Mouse (Mus musculus) thymus, adult 2 months (tissue): ENCODE results near the gene Aig1. TPM values are rescaled to one million over a fixed set of nuclear protein-coding genes. Genes with fewer than 3 reads are reported as not detected.

Source experiments
- DNase-seq: peaks from one replicate; pipeline ENCODE4 v3.0.0; 2021
- H3K27ac ChIP-seq: fragments of 200-500 bp; 2 replicates; pipeline ENCODE4 v1.5.1; 2012; ENCODE audit warnings: low read length, control low read depth; ENCODE audit not compliant: control insufficient read depth, insufficient read depth
- H3K27me3 ChIP-seq: fragments of 200-500 bp; 2 replicates; pipeline ENCODE4 v1.6.1; 2012; ENCODE audit warnings: mild to moderate bottlenecking, low read length, moderate library complexity, mixed read lengths; ENCODE audit not compliant: control insufficient read depth, insufficient read depth
- H3K36me3 ChIP-seq: fragments of 200-500 bp; 2 replicates; pipeline ENCODE4 v1.6.1; 2012; ENCODE audit warnings: mild to moderate bottlenecking, low read length, moderate library complexity; ENCODE audit not compliant: control insufficient read depth, insufficient read depth
- H3K4me1 ChIP-seq: fragments of 200-500 bp; replicated peaks from 2 replicates; pipeline ENCODE4 v1.6.1; 2012; ENCODE audit warnings: low read length; ENCODE audit not compliant: control insufficient read depth, insufficient read depth
- H3K4me3 ChIP-seq: fragments of 200-500 bp; 2 replicates; pipeline ENCODE4 v1.5.1; 2012; ENCODE audit warnings: mild to moderate bottlenecking, low read length, control low read depth, moderate library complexity; ENCODE audit not compliant: control insufficient read depth, insufficient read depth
- CTCF ChIP-seq: fragments of 200-500 bp; IDR thresholded peaks from 2 replicates; pipeline ENCODE4 v1.5.1; 2012; ENCODE audit warnings: mild to moderate bottlenecking, control low read depth, low read length, moderate library complexity, borderline replicate concordance; ENCODE audit not compliant: control insufficient read depth, poor library complexity, insufficient read depth; ENCODE audit errors: extremely low read depth
- POLR2A ChIP-seq: fragments of 200-500 bp; IDR thresholded peaks from 2 replicates; pipeline ENCODE4 v1.6.1; 2012; ENCODE audit warnings: mild to moderate bottlenecking, low read length, control low read depth, moderate library complexity; ENCODE audit not compliant: control insufficient read depth, poor library complexity, insufficient read depth; ENCODE audit errors: extremely low read depth
- WGBS: fragments of 180-500 bp; shearing (Covaris S2); methylation state at CpG from one replicate; pipeline ENCODE4 v1.1.7; 2018; 5-methylcytosine and 5-hydroxymethylcytosine counted together
- polyA plus RNA-seq: library from polyadenylated mRNA; depleted of rRNA; stranded (reverse); fragments of >200 nt; gene quantifications from 2 replicates; pipeline ENCODE4 v1.2.3, GENCODE M21; 2012

Aig1 gene
- polyA plus RNA-seq, 1 experiment = 26.5 TPM

DNA sequence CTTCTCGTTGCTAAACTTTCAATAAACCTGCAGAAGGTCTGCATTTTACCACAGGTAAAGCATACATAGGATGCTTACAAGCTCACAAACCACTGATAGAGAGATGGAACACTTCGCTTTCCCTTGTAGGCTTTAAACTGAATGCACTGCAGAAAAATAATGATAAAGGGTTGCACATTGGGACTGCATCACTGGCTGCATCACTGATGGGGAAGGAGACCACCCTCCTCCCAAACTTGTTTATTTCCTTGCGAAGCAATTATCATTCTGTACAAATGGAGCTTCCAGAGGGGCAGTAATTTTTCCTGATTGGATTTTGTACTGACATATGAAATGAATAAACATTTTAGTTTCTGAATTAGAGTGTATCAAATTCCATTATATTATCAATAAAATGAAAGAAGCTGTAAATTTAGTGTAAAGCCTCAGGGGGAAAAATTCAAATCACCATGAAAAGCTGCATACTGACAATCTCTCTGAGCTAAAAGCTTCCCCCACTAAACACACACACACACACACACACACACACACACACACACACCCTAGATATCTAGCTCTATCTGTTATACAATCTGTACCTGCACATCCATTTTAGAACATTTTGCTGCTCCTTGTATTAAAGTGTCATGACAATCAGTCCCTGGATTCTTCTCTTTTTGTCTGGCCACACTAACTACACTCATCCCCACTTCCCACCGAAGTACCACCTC is 138.6 kb downstream of the Aig1 start:
- no peak for DNase-seq
- Histone ChIP-seq H3K27ac (no peak overlapping the region), H3K4me1 (no peaks in the 10 kb centered on the region), H3K36me3 (no peaks in the 10 kb centered on the region), H3K4me3 (no peak overlapping the region), H3K27me3 (no peaks in the 10 kb centered on the region)
- TF ChIP-seq CTCF (no peak), POLR2A (no peak)
- WGBS = 97% methylated on average over 4 of the region's 4 CpGs

DNA sequence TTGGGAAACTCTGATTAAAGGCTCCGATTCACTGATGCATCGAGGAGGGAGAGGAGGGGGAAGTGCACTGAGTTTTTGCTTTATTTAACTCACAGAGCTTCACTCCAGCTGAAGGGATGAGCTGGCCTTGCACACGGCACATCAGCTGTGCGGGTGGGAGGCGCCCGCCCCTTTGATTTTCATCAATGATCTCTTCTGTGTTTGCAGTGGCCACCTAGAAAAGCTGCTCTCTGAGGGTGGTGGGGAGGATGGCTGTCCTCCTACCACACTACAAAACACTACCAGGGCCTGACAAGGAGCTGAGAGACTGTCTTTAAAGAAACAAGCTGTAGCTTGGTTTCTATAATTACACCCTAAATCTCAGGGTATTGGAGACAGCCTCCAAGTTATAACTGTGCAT is 141.1 kb downstream of the Aig1 start:
- TF ChIP-seq CTCF = no peak
- TF ChIP-seq POLR2A = no peak
- Histone ChIP-seq H3K27ac (no peak overlapping the region), H3K4me3 (no peak overlapping the region), H3K36me3 (no peaks in the 10 kb centered on the region), H3K27me3 (no peaks in the 10 kb centered on the region), H3K4me1 (no peaks in the 10 kb centered on the region)
- no peak for DNase-seq
- WGBS = 96% methylated on average over 6 of the region's 6 CpGs

DNA sequence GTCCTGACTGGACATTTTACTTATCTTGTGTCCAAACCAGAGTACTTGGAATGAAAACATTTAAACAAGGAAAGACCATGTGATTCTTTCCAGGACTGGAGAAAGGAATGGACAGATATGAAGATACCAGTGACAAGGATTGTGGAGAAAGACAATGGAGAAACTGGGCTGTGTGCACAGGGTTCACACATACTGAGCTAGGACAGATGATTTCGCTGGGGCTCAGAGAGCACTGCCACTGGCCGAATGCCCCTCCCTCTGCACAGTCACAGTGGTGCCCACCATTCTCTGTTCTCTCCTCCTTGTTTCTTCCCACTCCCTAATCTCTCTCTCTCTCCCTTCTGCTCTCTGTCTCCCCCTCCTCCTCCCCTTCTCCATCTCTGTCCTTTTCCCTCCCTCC is 142.6 kb downstream of the Aig1 start:
- TF ChIP-seq POLR2A (no peak), CTCF (no peak)
- 100% methylated on average over 2 of the region's 2 CpGs for WGBS
- H3K27ac ChIP-seq = no peak overlapping the region
- no peak overlapping the region for H3K4me3 ChIP-seq
- H3K4me1 ChIP-seq = no peaks in the 10 kb centered on the region
- H3K27me3 ChIP-seq = no peaks in the 10 kb centered on the region
- DNase-seq = no peak
- H3K36me3 ChIP-seq = no peaks in the 10 kb centered on the region

DNA sequence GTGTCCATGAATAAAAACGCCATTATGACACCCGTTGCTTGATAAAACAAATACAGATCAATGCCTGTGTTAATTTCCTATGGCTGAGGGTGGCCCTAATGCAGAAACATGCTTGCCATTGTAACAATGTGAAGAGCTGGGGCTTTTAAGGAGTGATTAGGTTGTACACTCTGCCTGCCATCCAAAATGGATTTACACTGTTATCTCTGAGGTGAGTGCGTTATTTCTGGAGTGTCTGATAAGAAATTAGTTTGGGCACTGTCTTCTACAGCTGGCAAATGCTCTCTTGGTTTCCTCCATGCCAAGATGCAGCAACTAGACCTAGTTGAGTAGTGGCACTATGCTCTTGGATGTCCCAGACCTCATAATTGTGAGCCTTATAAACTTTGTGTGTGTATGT is 143.5 kb downstream of the Aig1 start:
- DNase-seq = no peak
- TF ChIP-seq POLR2A (no peak), CTCF (no peak)
- H3K4me3 ChIP-seq = no peak overlapping the region
- H3K27ac ChIP-seq = no peak overlapping the region
- no peaks in the 10 kb centered on the region for H3K36me3 ChIP-seq
- 95% methylated on average over 3 of the region's 3 CpGs for WGBS
- H3K27me3 ChIP-seq = no peaks in the 10 kb centered on the region
- H3K4me1 ChIP-seq = no peaks in the 10 kb centered on the region

DNA sequence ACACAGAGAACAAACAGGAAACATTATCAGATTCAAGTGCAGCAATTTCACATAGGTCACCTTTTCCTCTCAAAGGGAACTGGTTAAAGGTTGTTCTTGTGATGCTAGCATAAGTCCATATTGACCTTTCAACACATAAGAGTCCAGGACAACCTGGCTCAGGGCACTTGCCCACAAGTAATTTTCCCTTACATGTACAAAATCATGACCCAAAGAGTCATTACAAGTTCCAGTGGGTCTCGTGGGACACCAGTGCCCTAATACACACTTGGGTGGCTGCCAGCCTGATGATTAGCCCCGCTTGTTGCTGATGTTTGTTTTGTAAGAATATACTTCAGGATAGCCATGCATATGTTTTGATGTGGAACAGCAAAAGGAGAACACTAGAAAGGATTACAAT is 152.6 kb downstream of the Aig1 start:
- Histone ChIP-seq H3K4me3 (no peak overlapping the region), H3K36me3 (no peaks in the 10 kb centered on the region), H3K4me1 (no peaks in the 10 kb centered on the region), H3K27ac (no peak overlapping the region), H3K27me3 (no peaks in the 10 kb centered on the region)
- TF ChIP-seq POLR2A (no peak), CTCF (no peak)
- DNase-seq = no peak
- 90% methylated on average over 2 of the region's 2 CpGs for WGBS

DNA sequence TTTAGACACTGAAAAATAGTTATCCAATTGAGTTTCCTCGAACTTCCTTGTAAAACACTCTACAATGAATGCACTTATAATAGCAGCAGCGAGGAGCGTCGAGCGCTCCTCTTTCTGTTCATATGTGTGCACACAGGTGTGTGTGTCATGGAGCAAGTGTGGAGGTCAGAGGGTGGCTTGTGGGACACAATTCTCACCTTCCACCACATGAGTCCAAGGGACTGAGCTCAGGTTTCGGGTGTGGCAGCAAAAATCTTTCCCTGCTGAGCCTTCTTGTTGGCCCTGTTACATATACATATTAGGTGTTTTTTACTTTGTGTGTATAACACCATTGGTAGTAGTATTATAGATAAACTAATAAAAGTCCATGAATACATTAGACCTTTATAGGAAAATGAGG is 153.2 kb downstream of the Aig1 start:
- Histone ChIP-seq H3K4me1 (no peaks in the 10 kb centered on the region), H3K27ac (no peak overlapping the region), H3K4me3 (no peak overlapping the region), H3K36me3 (no peaks in the 10 kb centered on the region), H3K27me3 (no peaks in the 10 kb centered on the region)
- TF ChIP-seq CTCF (no peak), POLR2A (no peak)
- WGBS = 97% methylated on average over 6 of the region's 6 CpGs
- DNase-seq = no peak

DNA sequence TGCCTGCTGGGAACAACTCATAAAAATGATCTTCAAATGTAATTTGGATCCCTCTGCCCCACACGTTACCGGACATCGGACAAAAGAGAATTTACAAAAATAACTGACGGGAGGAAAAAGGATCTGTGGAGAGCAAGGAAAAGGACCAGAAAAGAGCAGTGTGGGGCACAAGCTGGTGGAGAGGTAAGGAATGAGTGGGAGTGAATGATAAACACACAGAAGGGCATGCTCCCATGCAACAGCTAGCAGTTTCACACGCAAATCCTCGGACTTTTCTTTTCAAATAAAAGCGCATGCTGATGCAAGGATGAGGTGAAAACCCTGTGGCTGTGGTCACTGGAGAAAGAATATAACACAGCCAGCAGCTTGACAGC is 153.9 kb downstream of the Aig1 start:
- no peak for TF ChIP-seq POLR2A
- no peak for TF ChIP-seq CTCF
- no peak for DNase-seq
- 91% methylated on average over 7 of the region's 7 CpGs for WGBS
- Histone ChIP-seq H3K4me1 (no peaks in the 10 kb centered on the region), H3K27ac (no peak overlapping the region), H3K27me3 (no peaks in the 10 kb centered on the region), H3K4me3 (no peak overlapping the region), H3K36me3 (no peaks in the 10 kb centered on the region)
